Mouse (Mus musculus): ENCODE results near the gene Clip3. TPM values are rescaled to one million over a fixed set of nuclear protein-coding genes. Genes with fewer than 3 reads are reported as not detected.

Gene Clip3
- polyA plus RNA-seq, 1 experiment from 2014 or later: 0.76 TPM

GRCm38 (mm10) chr7:30353279-30353822, 61.8 kb downstream of the Clip3 start:
- H3K9ac ChIP-seq: no peak overlapping the region
- WGBS (ENCODE audit: insufficient replicate concordance): 13% methylated on average over 6 of the region's 6 CpGs
- no peaks in the 10 kb centered on the region for H3K9me3 ChIP-seq (replicated peaks)
- peaks cover 26% of the 10 kb centered on the region for H3K4me1 ChIP-seq (replicated peaks)
- no peak overlapping the region for H3K27ac ChIP-seq (replicated peaks)
- no peaks in the 10 kb centered on the region for H3K36me3 ChIP-seq (replicated peaks)
- no peak overlapping the region for H3K4me2 ChIP-seq
- H3K4me3 ChIP-seq (replicated peaks): no peak overlapping the region
- no peak for ATAC-seq (ENCODE audit: insufficient read depth)
- peaks cover 21% of the 10 kb centered on the region for H3K27me3 ChIP-seq

DNA sequence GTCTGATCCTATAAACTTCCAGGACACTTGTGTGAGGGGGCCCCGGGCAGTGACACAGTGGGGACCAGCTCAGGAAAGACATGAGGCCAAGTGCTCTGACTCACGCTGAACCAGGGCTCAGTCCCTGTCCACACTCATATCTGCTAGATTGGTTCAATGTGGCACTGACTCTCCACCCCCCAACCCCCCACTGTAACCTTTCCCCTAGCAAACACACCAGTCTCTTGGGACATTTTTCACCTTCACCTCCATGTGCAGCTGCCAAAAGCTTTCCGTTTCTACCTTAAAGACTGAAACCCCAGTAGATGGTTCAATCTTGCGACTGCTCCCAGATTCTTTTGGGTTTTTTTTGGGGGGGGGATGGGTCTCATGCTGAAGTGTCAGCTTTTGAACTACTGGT, 62.5 kb downstream of the Clip3 start:
- 51% methylated on average over 4 of the region's 4 CpGs for WGBS (ENCODE audit: insufficient replicate concordance)
- peaks cover 27% of the 10 kb centered on the region for H3K4me1 ChIP-seq (replicated peaks)
- H3K27me3 ChIP-seq: peaks cover 14% of the 10 kb centered on the region; the same call in 1 of the 2 replicates
- H3K4me3 ChIP-seq (replicated peaks): no peak overlapping the region
- H3K4me2 ChIP-seq: 0 out of 2 replicates have a peak overlapping the region, but pooled peaks have one; percentile 0
- H3K27ac ChIP-seq (replicated peaks): peak overlapping the region; percentile 68
- no peak overlapping the region for H3K9ac ChIP-seq
- ATAC-seq (ENCODE audit: insufficient read depth): peak; percentile 35; the same call in 1 of the 2 replicates
- no peaks in the 10 kb centered on the region for H3K9me3 ChIP-seq (replicated peaks)
- no peaks in the 10 kb centered on the region for H3K36me3 ChIP-seq (replicated peaks)

Other genes starting within 250 kb of the Clip3 start
- gene Zfp14, start 240.3 kb upstream of the Clip3 start, polyA plus RNA-seq (2015; fragmentation: Nextera tagmentation; extraction: Ambion mirVana): 0.37 and 0.53 TPM in 2 replicates
- 1.3 and 1.6 TPM in 2 replicates for gene Zfp82, start 218.8 kb upstream of the Clip3 start, polyA plus RNA-seq (2015; fragmentation: Nextera tagmentation; extraction: Ambion mirVana)
- gene Gm26920, start 201.3 kb upstream of the Clip3 start, polyA plus RNA-seq (2015; fragmentation: Nextera tagmentation; extraction: Ambion mirVana): not detected in 2 replicates
- 1.4 and 1.9 TPM in 2 replicates for gene Zfp566, start 201.2 kb upstream of the Clip3 start, polyA plus RNA-seq (2015; fragmentation: Nextera tagmentation; extraction: Ambion mirVana)
- gene Zfp260, start 197.0 kb upstream of the Clip3 start, polyA plus RNA-seq (2015; fragmentation: Nextera tagmentation; extraction: Ambion mirVana): 12.2 and 13.4 TPM in 2 replicates
- 1.4 and 1.6 TPM in 2 replicates for gene Zfp382, start 169.8 kb upstream of the Clip3 start, polyA plus RNA-seq (2015; fragmentation: Nextera tagmentation; extraction: Ambion mirVana)
- gene Zfp146, start 122.0 kb upstream of the Clip3 start, polyA plus RNA-seq (2015; fragmentation: Nextera tagmentation; extraction: Ambion mirVana): 4.2 and 4.5 TPM in 2 replicates
- 5.6 and 7.7 TPM in 2 replicates for gene Cox7a1, start 107.6 kb upstream of the Clip3 start, polyA plus RNA-seq (2015; fragmentation: Nextera tagmentation; extraction: Ambion mirVana)
- 36.2 and 40.8 TPM in 2 replicates for gene Capns1, start 92.9 kb upstream of the Clip3 start, polyA plus RNA-seq (2015; fragmentation: Nextera tagmentation; extraction: Ambion mirVana)
- gene Polr2i, start 59.8 kb upstream of the Clip3 start, polyA plus RNA-seq (2015; fragmentation: Nextera tagmentation; extraction: Ambion mirVana): 43.3 and 44.4 TPM in 2 replicates
- gene Tbcb, start 59.5 kb upstream of the Clip3 start, polyA plus RNA-seq (2015; fragmentation: Nextera tagmentation; extraction: Ambion mirVana): 42.0 and 44.0 TPM in 2 replicates
- gene Ovol3, start 56.0 kb upstream of the Clip3 start, polyA plus RNA-seq (2015; fragmentation: Nextera tagmentation; extraction: Ambion mirVana): not detected in 2 replicates
- 0.17 TPM in 2 replicates for gene Thap8, start 11.6 kb upstream of the Clip3 start, polyA plus RNA-seq (2015; fragmentation: Nextera tagmentation; extraction: Ambion mirVana)
- gene Wdr62, start 11.3 kb upstream of the Clip3 start, polyA plus RNA-seq (2015; fragmentation: Nextera tagmentation; extraction: Ambion mirVana): 8.1 and 8.9 TPM in 2 replicates
- gene Alkbh6, start 17.0 kb downstream of the Clip3 start, polyA plus RNA-seq (2015; fragmentation: Nextera tagmentation; extraction: Ambion mirVana): 15.9 and 16.5 TPM in 2 replicates
- 15.7 and 20.2 TPM in 2 replicates for gene Syne4, start 23.1 kb downstream of the Clip3 start, polyA plus RNA-seq (2015; fragmentation: Nextera tagmentation; extraction: Ambion mirVana)
- gene E130208F15Rik, start 30.0 kb downstream of the Clip3 start, polyA plus RNA-seq (2015; fragmentation: Nextera tagmentation; extraction: Ambion mirVana): 1.4 and 2.0 TPM in 2 replicates
- 4.3 and 5.1 TPM in 2 replicates for gene Sdhaf1, start 32.2 kb downstream of the Clip3 start, polyA plus RNA-seq (2015; fragmentation: Nextera tagmentation; extraction: Ambion mirVana)
- gene Lrfn3, start 71.0 kb downstream of the Clip3 start, polyA plus RNA-seq (2015; fragmentation: Nextera tagmentation; extraction: Ambion mirVana): 1.9 and 2.0 TPM in 2 replicates
- 146 and 160 TPM in 2 replicates for gene Tyrobp, start 122.0 kb downstream of the Clip3 start, polyA plus RNA-seq (2015; fragmentation: Nextera tagmentation; extraction: Ambion mirVana)
- gene Hcst, start 128.1 kb downstream of the Clip3 start, polyA plus RNA-seq (2015; fragmentation: Nextera tagmentation; extraction: Ambion mirVana): 6.7 and 7.0 TPM in 2 replicates
- 1.6 and 1.8 TPM in 2 replicates for gene Nfkbid, start 130.0 kb downstream of the Clip3 start, polyA plus RNA-seq (2015; fragmentation: Nextera tagmentation; extraction: Ambion mirVana)
- gene Aplp1, start 153.8 kb downstream of the Clip3 start, polyA plus RNA-seq (2015; fragmentation: Nextera tagmentation; extraction: Ambion mirVana): 5.3 and 6.2 TPM in 2 replicates
- gene Kirrel2, start 166.0 kb downstream of the Clip3 start, polyA plus RNA-seq (2015; fragmentation: Nextera tagmentation; extraction: Ambion mirVana): 0.03 and 0.37 TPM in 2 replicates
- gene Nphs1, start 166.6 kb downstream of the Clip3 start, polyA plus RNA-seq (2015; fragmentation: Nextera tagmentation; extraction: Ambion mirVana): 0.10 TPM in 1 of 2 replicates, not detected in the other
- gene Prodh2, start 201.9 kb downstream of the Clip3 start, polyA plus RNA-seq (2015; fragmentation: Nextera tagmentation; extraction: Ambion mirVana): 57.8 and 78.4 TPM in 2 replicates
- gene Arhgap33, start 243.3 kb downstream of the Clip3 start, polyA plus RNA-seq (2015; fragmentation: Nextera tagmentation; extraction: Ambion mirVana): 2.6 and 3.0 TPM in 2 replicates

Data from liver, embryonic 15.5 days (tissue).